Mouse (Mus musculus): Measurements from ENCODE around the gene Mamdc4. TPM values are rescaled to one million over a fixed set of nuclear protein-coding genes. Genes with fewer than 3 reads are reported as not detected.
A peak's percentile ranks its signal among the peaks of the same experiment; 100 is the strongest.

The Mamdc4 gene
- polyA plus RNA-seq, 1 experiment from 2014 or later: 0.59 TPM

DNA sequence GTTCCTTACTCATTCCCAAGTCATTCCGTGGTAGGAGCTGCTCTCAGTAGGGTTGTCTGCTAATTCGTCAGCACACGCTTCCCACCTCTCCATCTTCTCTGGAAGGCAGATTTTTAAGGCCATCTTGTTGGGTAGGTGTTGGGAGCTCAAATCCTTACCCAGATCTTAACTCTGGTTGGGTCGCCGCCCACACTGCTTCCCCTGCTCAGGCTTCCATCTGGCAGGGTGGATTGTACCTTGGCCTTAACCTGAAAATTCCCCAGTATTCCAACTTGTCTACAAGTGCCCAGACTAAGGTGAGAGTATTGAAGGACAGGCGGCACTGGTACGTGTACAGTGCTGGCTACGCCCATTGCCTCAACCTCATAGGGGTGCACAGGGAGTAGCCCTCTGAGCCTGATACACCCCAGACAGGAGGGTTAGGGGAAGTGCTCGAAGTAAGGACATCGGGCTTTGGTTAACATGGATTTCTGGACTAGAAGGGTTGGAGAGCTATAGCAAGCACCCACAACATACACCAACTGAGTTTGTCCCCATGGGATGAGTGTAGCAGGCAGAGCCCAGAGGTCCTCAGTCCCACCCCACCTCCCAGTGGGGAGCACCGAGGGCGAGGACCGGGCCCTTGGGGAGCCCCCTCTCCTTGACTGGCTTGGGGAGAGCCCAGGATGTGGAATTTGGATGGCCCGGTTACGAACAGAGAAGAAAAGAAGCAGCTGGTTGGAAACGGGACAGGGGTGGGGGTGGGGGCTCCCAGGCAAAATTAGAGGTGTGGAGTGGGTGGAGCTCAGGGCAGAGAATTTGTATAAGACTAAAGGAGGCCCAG lies 1.6 kb upstream of the Mamdc4 start:
- WGBS: 78% methylated on average over 16 of the region's 16 CpGs
- peaks cover 51% of the 10 kb centered on the region for H3K27me3 ChIP-seq (ENCODE audit: insufficient read depth, low read length)
- H3K9me3 ChIP-seq (replicated peaks; ENCODE audit: low read length): no peaks in the 10 kb centered on the region
- H3K9ac ChIP-seq (ENCODE audit: low read depth, low read length): no peak overlapping the region
- no peak overlapping the region for H3K4me2 ChIP-seq (ENCODE audit: low read length)
- H3K4me1 ChIP-seq (replicated peaks; ENCODE audit: insufficient read depth, low read length): peaks cover 50% of the 10 kb centered on the region
- no peak for ATAC-seq (replicated peaks; ENCODE audit: low FRiP score, low read depth)
- DNase-seq (ENCODE audit: low spot score): no peak
- no peaks in the 10 kb centered on the region for H3K36me3 ChIP-seq (ENCODE audit: insufficient read depth, low read length)
- no peak overlapping the region for H3K4me3 ChIP-seq (replicated peaks; ENCODE audit: low read depth, low read length)
- H3K27ac ChIP-seq: no peak overlapping the region
- TF ChIP-seq CTCF (IDR thresholded peaks at IDR 0.05; ENCODE audit: low read depth): no peak

- H3K27ac ChIP-seq: peak overlapping the region; percentile 90; the same call in 1 of the 2 replicates
- peaks cover 46% of the 10 kb centered on the region for H3K4me1 ChIP-seq (replicated peaks; ENCODE audit: insufficient read depth, low read length)
- 0 out of 2 replicates have a peak, but pooled peaks cover under 1% of the 10 kb centered on the region for H3K36me3 ChIP-seq (ENCODE audit: insufficient read depth, low read length)
- no peaks in the 10 kb centered on the region for H3K9me3 ChIP-seq (replicated peaks; ENCODE audit: low read length)
- no peak for DNase-seq (ENCODE audit: low spot score)
- H3K4me2 ChIP-seq (ENCODE audit: low read length): peak overlapping the region; percentile 91
- ATAC-seq (replicated peaks; ENCODE audit: low FRiP score, low read depth): no peak
- WGBS: 14% methylated on average over 21 of the region's 21 CpGs
- peaks cover 44% of the 10 kb centered on the region for H3K27me3 ChIP-seq (ENCODE audit: insufficient read depth, low read length)
- TF ChIP-seq CTCF (IDR thresholded peaks at IDR 0.05; ENCODE audit: low read depth): no peak
- H3K9ac ChIP-seq (ENCODE audit: low read depth, low read length): peak overlapping the region; percentile 54
- peak overlapping the region; percentile 54 for H3K4me3 ChIP-seq (replicated peaks; ENCODE audit: low read depth, low read length)
Observed at GRCm38 (mm10) chr2:25575432-25576027, 885 bp upstream of the Mamdc4 start.

- Histone ChIP-seq H3K9ac (ENCODE audit: low read depth, low read length) (peak overlapping the region; percentile 54), H3K9me3 (replicated peaks; ENCODE audit: low read length) (no peaks in the 10 kb centered on the region), H3K4me2 (ENCODE audit: low read length) (peak overlapping the region; percentile 91), H3K27ac (peak overlapping the region; percentile 90), H3K27me3 (ENCODE audit: insufficient read depth, low read length) (peaks cover 30% of the 10 kb centered on the region), H3K36me3 (ENCODE audit: insufficient read depth, low read length) (0 out of 2 replicates have a peak, but pooled peaks cover 5% of the 10 kb centered on the region), H3K4me3 (replicated peaks; ENCODE audit: low read depth, low read length) (peak overlapping the region; percentile 54), H3K4me1 (replicated peaks; ENCODE audit: insufficient read depth, low read length) (peaks cover 39% of the 10 kb centered on the region)
- TF ChIP-seq CTCF (IDR thresholded peaks at IDR 0.05; ENCODE audit: low read depth): no peak
- no peak for ATAC-seq (replicated peaks; ENCODE audit: low FRiP score, low read depth)
- DNase-seq (ENCODE audit: low spot score): no peak
- WGBS: 8% methylated on average over 11 of the region's 11 CpGs
Observed at GRCm38 (mm10) chr2:25574136-25574535, 509 bp downstream of the Mamdc4 start.

- ATAC-seq (replicated peaks; ENCODE audit: low FRiP score, low read depth) (no peak), DNase-seq (ENCODE audit: low spot score) (no peak)
- no peak overlapping the region; the same call in 1 of the 2 replicates for H3K4me2 ChIP-seq (ENCODE audit: low read length)
- no peaks in the 10 kb centered on the region for H3K9me3 ChIP-seq (replicated peaks; ENCODE audit: low read length)
- no peak overlapping the region for H3K27ac ChIP-seq
- peaks cover 20% of the 10 kb centered on the region for H3K27me3 ChIP-seq (ENCODE audit: insufficient read depth, low read length)
- no peak overlapping the region for H3K4me3 ChIP-seq (replicated peaks; ENCODE audit: low read depth, low read length)
- no peak overlapping the region for H3K9ac ChIP-seq (ENCODE audit: low read depth, low read length)
- peaks cover 28% of the 10 kb centered on the region for H3K4me1 ChIP-seq (replicated peaks; ENCODE audit: insufficient read depth, low read length)
- TF ChIP-seq CTCF (IDR thresholded peaks at IDR 0.05; ENCODE audit: low read depth): no peak
- 0 out of 2 replicates have a peak, but pooled peaks cover 5% of the 10 kb centered on the region for H3K36me3 ChIP-seq (ENCODE audit: insufficient read depth, low read length)
- WGBS: 79% methylated on average over 2 of the region's 2 CpGs
Observed at GRCm38 (mm10) chr2:25573068-25573467, 1.6 kb downstream of the Mamdc4 start.

DNA sequence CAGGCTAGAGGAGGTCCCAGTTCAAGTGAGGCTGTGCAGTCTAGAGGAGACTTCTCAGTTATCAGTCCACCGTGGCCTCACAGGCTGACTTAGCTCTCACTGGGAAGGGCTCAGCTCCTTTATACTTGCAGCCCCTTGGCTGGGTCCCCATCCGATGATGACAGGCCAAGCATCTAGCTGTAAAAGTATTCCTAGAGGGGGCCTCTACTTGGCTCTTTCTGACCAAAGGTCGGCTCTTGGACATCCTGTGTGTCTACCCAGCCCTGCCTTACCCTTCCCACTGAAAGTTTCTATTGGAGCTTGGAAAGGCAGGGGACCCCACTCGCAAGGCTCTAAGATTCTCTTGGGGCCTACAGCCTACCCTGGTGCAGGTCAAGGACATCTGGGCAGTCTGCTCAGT lies 3.4 kb downstream of the Mamdc4 start:
- ATAC-seq (replicated peaks; ENCODE audit: low FRiP score, low read depth) (no peak), DNase-seq (ENCODE audit: low spot score) (no peak)
- 0 out of 2 replicates have a peak, but pooled peaks cover 11% of the 10 kb centered on the region for H3K36me3 ChIP-seq (ENCODE audit: insufficient read depth, low read length)
- H3K9me3 ChIP-seq (replicated peaks; ENCODE audit: low read length): no peaks in the 10 kb centered on the region
- H3K9ac ChIP-seq (ENCODE audit: low read depth, low read length): no peak overlapping the region
- H3K4me2 ChIP-seq (ENCODE audit: low read length): no peak overlapping the region
- 0 out of 2 replicates have a peak, but pooled peaks cover 2% of the 10 kb centered on the region for H3K27me3 ChIP-seq (ENCODE audit: insufficient read depth, low read length)
- 85% methylated on average over 4 of the region's 4 CpGs for WGBS
- no peak overlapping the region for H3K27ac ChIP-seq
- peaks cover 17% of the 10 kb centered on the region for H3K4me1 ChIP-seq (replicated peaks; ENCODE audit: insufficient read depth, low read length)
- H3K4me3 ChIP-seq (replicated peaks; ENCODE audit: low read depth, low read length): no peak overlapping the region
- no peak for TF ChIP-seq CTCF (IDR thresholded peaks at IDR 0.05; ENCODE audit: low read depth)

- no peak overlapping the region for H3K4me2 ChIP-seq (ENCODE audit: low read length)
Observed at GRCm38 (mm10) chr2:25569323-25569722, 5.3 kb downstream of the Mamdc4 start.

More at GRCm38 (mm10) chr2:25569323-25569722, 5.3 kb downstream of the Mamdc4 start:
- Histone ChIP-seq H3K4me1 (replicated peaks; ENCODE audit: insufficient read depth, low read length) (peaks cover 11% of the 10 kb centered on the region; the same call in 1 of the 2 replicates), H3K27ac (no peak overlapping the region), H3K4me3 (replicated peaks; ENCODE audit: low read depth, low read length) (no peak overlapping the region), H3K36me3 (ENCODE audit: insufficient read depth, low read length) (peaks cover 26% of the 10 kb centered on the region; the same call in 1 of the 2 replicates), H3K27me3 (ENCODE audit: insufficient read depth, low read length) (no peaks in the 10 kb centered on the region), H3K9ac (ENCODE audit: low read depth, low read length) (no peak overlapping the region), H3K9me3 (replicated peaks; ENCODE audit: low read length) (no peaks in the 10 kb centered on the region)
- 96% methylated on average over 3 of the region's 3 CpGs for WGBS
- DNase-seq (ENCODE audit: low spot score) (no peak), ATAC-seq (replicated peaks; ENCODE audit: low FRiP score, low read depth) (no peak)
- no peak for TF ChIP-seq CTCF (IDR thresholded peaks at IDR 0.05; ENCODE audit: low read depth)
